Mouse (Mus musculus): Measurements from ENCODE around the gene Podxl2. TPM values are rescaled to one million over a fixed set of nuclear protein-coding genes. Genes with fewer than 3 reads are reported as not detected.

The Podxl2 gene
- polyA plus RNA-seq (2012; rRNA removed), result 12.5 and 15.7 TPM in 2 replicates

GRCm38 (mm10) chr6:88874868-88875508, at the start of gene Podxl2:
TSS of gene Podxl2 (minus strand) at chr6:88875044.
- Histone ChIP-seq H3K36me3 (ENCODE audit: control insufficient read depth, insufficient read depth, low read length) (no peaks in the 10 kb centered on the region), H3K4me1 (ENCODE audit: control insufficient read depth, insufficient read depth, low read length) (no peaks in the 10 kb centered on the region), H3K4me3 (ENCODE audit: insufficient read depth, low read depth, low read length) (peak within 1 kb of the TSS; percentile 53), H3K27ac (ENCODE audit: insufficient read depth, low read depth, low read length) (no peak within 1 kb of the TSS), H3K27me3 (replicated peaks; ENCODE audit: control insufficient read depth, insufficient read depth, low read length) (no peaks in the 10 kb centered on the region)
- 8% methylated on average over 63 of the region's 63 CpGs for WGBS
- TF ChIP-seq CTCF (conservative IDR thresholded peaks at IDR 0.05; ENCODE audit: insufficient read depth, insufficient read length, low read depth, low read length), result no peak
- no peak for TF ChIP-seq POLR2A (IDR thresholded peaks at IDR 0.05; ENCODE audit: low read depth, low read length)
- DNase-seq, result peak; percentile 54

GRCm38 (mm10) chr6:88918802-88919201, 44.0 kb upstream of the Podxl2 start:
- Histone ChIP-seq H3K27me3 (replicated peaks; ENCODE audit: control insufficient read depth, insufficient read depth, low read length) (no peaks in the 10 kb centered on the region), H3K4me1 (ENCODE audit: control insufficient read depth, insufficient read depth, low read length) (peaks cover under 1% of the 10 kb centered on the region; the same call in 1 of the 2 replicates), H3K4me3 (ENCODE audit: insufficient read depth, low read depth, low read length) (no peak overlapping the region), H3K36me3 (ENCODE audit: control insufficient read depth, insufficient read depth, low read length) (no peaks in the 10 kb centered on the region), H3K27ac (ENCODE audit: insufficient read depth, low read depth, low read length) (no peak overlapping the region)
- DNase-seq, result no peak
- TF ChIP-seq CTCF (conservative IDR thresholded peaks at IDR 0.05; ENCODE audit: insufficient read depth, insufficient read length, low read depth, low read length), result no peak
- WGBS, result 92% methylated on average over 8 of the region's 8 CpGs

GRCm38 (mm10) chr6:88916153-88916552, 41.3 kb upstream of the Podxl2 start:
- Histone ChIP-seq H3K36me3 (ENCODE audit: control insufficient read depth, insufficient read depth, low read length) (no peaks in the 10 kb centered on the region), H3K27me3 (replicated peaks; ENCODE audit: control insufficient read depth, insufficient read depth, low read length) (no peaks in the 10 kb centered on the region), H3K27ac (ENCODE audit: insufficient read depth, low read depth, low read length) (no peak overlapping the region), H3K4me3 (ENCODE audit: insufficient read depth, low read depth, low read length) (no peak overlapping the region), H3K4me1 (ENCODE audit: control insufficient read depth, insufficient read depth, low read length) (no peaks in the 10 kb centered on the region)
- TF ChIP-seq POLR2A (IDR thresholded peaks at IDR 0.05; ENCODE audit: low read depth, low read length) (no peak), CTCF (conservative IDR thresholded peaks at IDR 0.05; ENCODE audit: insufficient read depth, insufficient read length, low read depth, low read length) (peak; percentile 77)
- DNase-seq, result peak; percentile 64
- WGBS, result 64% methylated on average over 1 of the region's 1 CpGs

- H3K27me3 ChIP-seq (replicated peaks; ENCODE audit: control insufficient read depth, insufficient read depth, low read length), result no peaks in the 10 kb centered on the region
- H3K27ac ChIP-seq (ENCODE audit: insufficient read depth, low read depth, low read length), result no peak overlapping the region
- no peaks in the 10 kb centered on the region for H3K36me3 ChIP-seq (ENCODE audit: control insufficient read depth, insufficient read depth, low read length)
- TF ChIP-seq POLR2A (IDR thresholded peaks at IDR 0.05; ENCODE audit: low read depth, low read length), result no peak
- no peak for TF ChIP-seq CTCF (conservative IDR thresholded peaks at IDR 0.05; ENCODE audit: insufficient read depth, insufficient read length, low read depth, low read length)
- no peak for DNase-seq
- 84% methylated on average over 4 of the region's 4 CpGs for WGBS
- H3K4me1 ChIP-seq (ENCODE audit: control insufficient read depth, insufficient read depth, low read length), result no peaks in the 10 kb centered on the region
- H3K4me3 ChIP-seq (ENCODE audit: insufficient read depth, low read depth, low read length), result no peak overlapping the region
Observed at GRCm38 (mm10) chr6:88915510-88915909, 40.7 kb upstream of the Podxl2 start.

- Histone ChIP-seq H3K27ac (ENCODE audit: insufficient read depth, low read depth, low read length) (no peak overlapping the region), H3K27me3 (replicated peaks; ENCODE audit: control insufficient read depth, insufficient read depth, low read length) (no peaks in the 10 kb centered on the region), H3K36me3 (ENCODE audit: control insufficient read depth, insufficient read depth, low read length) (no peaks in the 10 kb centered on the region), H3K4me3 (ENCODE audit: insufficient read depth, low read depth, low read length) (no peak overlapping the region), H3K4me1 (ENCODE audit: control insufficient read depth, insufficient read depth, low read length) (no peaks in the 10 kb centered on the region)
- no peak for DNase-seq
- WGBS, result 53% methylated on average over 5 of the region's 5 CpGs
- TF ChIP-seq CTCF (conservative IDR thresholded peaks at IDR 0.05; ENCODE audit: insufficient read depth, insufficient read length, low read depth, low read length), result no peak
Observed at GRCm38 (mm10) chr6:88914799-88915198, 40.0 kb upstream of the Podxl2 start.

- DNase-seq, result no peak
- no peaks in the 10 kb centered on the region for H3K4me1 ChIP-seq (ENCODE audit: control insufficient read depth, insufficient read depth, low read length)
- no peaks in the 10 kb centered on the region for H3K36me3 ChIP-seq (ENCODE audit: control insufficient read depth, insufficient read depth, low read length)
- TF ChIP-seq CTCF (conservative IDR thresholded peaks at IDR 0.05; ENCODE audit: insufficient read depth, insufficient read length, low read depth, low read length), result no peak
- no peak for TF ChIP-seq POLR2A (IDR thresholded peaks at IDR 0.05; ENCODE audit: low read depth, low read length)
- H3K4me3 ChIP-seq (ENCODE audit: insufficient read depth, low read depth, low read length), result no peak overlapping the region
- H3K27ac ChIP-seq (ENCODE audit: insufficient read depth, low read depth, low read length), result no peak overlapping the region
- H3K27me3 ChIP-seq (replicated peaks; ENCODE audit: control insufficient read depth, insufficient read depth, low read length), result no peaks in the 10 kb centered on the region
Observed at GRCm38 (mm10) chr6:88913440-88913839, 38.6 kb upstream of the Podxl2 start.

GRCm38 (mm10) chr6:88913022-88913421, 38.2 kb upstream of the Podxl2 start:
- DNase-seq, result peak; percentile 37
- TF ChIP-seq POLR2A (IDR thresholded peaks at IDR 0.05; ENCODE audit: low read depth, low read length) (no peak), CTCF (conservative IDR thresholded peaks at IDR 0.05; ENCODE audit: insufficient read depth, insufficient read length, low read depth, low read length) (no peak)
- Histone ChIP-seq H3K4me3 (ENCODE audit: insufficient read depth, low read depth, low read length) (no peak overlapping the region), H3K4me1 (ENCODE audit: control insufficient read depth, insufficient read depth, low read length) (no peaks in the 10 kb centered on the region), H3K27ac (ENCODE audit: insufficient read depth, low read depth, low read length) (no peak overlapping the region), H3K36me3 (ENCODE audit: control insufficient read depth, insufficient read depth, low read length) (no peaks in the 10 kb centered on the region), H3K27me3 (replicated peaks; ENCODE audit: control insufficient read depth, insufficient read depth, low read length) (no peaks in the 10 kb centered on the region)
- 60% methylated on average over 4 of the region's 4 CpGs for WGBS

Measured in kidney, adult 2 months (tissue).